Mouse (Mus musculus): ENCODE results near the gene Gm20388.

DNA sequence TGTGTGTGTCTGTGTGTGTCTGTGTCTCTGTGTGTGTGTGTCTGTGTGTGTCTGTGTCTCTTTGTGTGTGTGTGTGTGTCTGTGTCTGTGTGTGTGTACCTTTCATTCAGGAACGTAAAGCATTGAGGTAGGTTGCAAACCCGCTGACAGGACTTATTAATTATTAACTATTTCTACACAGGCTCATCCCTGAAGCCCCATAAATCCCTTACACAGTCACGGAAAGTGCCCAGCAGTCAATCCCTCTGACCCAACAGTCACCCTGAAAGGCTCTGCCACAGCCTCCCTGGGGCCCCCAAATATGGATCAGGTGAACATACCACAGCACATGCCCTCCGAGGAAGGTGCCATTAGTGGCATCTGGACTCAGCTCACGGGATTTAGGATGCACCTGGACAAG is 3849.9 kb downstream of the Gm20388 start:
- TF ChIP-seq CTCF (IDR thresholded peaks at IDR 0.05; ENCODE audit: low read depth) (no peak), EP300 (optimal IDR thresholded peaks at IDR 0.05) (no peak)
